ENCODE assay signal across 8 mouse cellular contexts in genomic region chr5:30920621-30921020, GRCm38 (mm10). TPM values are rescaled to one million over a fixed set of nuclear protein-coding genes. Genes with fewer than 3 reads are reported as not detected.
A peak's percentile ranks its signal among the peaks of the same experiment; 100 is the strongest.
DNase-seq lines count a peak whose midpoint lies in the region; ATAC-seq lines count a peak whose summit lies in the region.

No protein-coding gene starts in this region.

- 0 out of 2 replicates have a peak overlapping the region, but pooled peaks have one; percentile 17 for H3K9ac ChIP-seq in embryonic facial prominence, embryonic 13.5 days
- no peak overlapping the region for H3K9ac ChIP-seq in midbrain, embryonic 13.5 days (replicated peaks)

- H3K4me3 ChIP-seq in erythroblast, embryonic 14.5 days (replicated peaks): peak overlapping the region; percentile 67
- no peak overlapping the region for H3K4me3 ChIP-seq in embryonic facial prominence, embryonic 13.5 days
- H3K4me3 ChIP-seq in midbrain, embryonic 13.5 days (replicated peaks): no peak overlapping the region

- 68% methylated on average over 19 of the region's 19 CpGs for WGBS in embryonic facial prominence, embryonic 13.5 days
- WGBS in midbrain, embryonic 13.5 days: 58% methylated on average over 19 of the region's 19 CpGs

- H3K36me3 ChIP-seq in erythroblast, embryonic 14.5 days (ENCODE audit: control insufficient read depth): peaks cover 36% of the 10 kb centered on the region
- H3K36me3 ChIP-seq in embryonic facial prominence, embryonic 13.5 days: peaks cover 51% of the 10 kb centered on the region
- no peaks in the 10 kb centered on the region for H3K36me3 ChIP-seq in midbrain, embryonic 13.5 days

- no peak for ATAC-seq in erythroblast, adult 5-6 weeks (replicated peaks; ENCODE audit: low FRiP score, poor library complexity, severe bottlenecking)
- ATAC-seq in embryonic facial prominence, embryonic 13.5 days (ENCODE audit: insufficient number of reproducible peaks, insufficient read depth, low FRiP score, low TSS enrichment, low read depth): no peak
- peak; percentile 16 for ATAC-seq in midbrain, embryonic 13.5 days

- H3K27me3 ChIP-seq in erythroblast, embryonic 14.5 days (ENCODE audit: control insufficient read depth): no peaks in the 10 kb centered on the region
- H3K27me3 ChIP-seq in embryonic facial prominence, embryonic 13.5 days: no peaks in the 10 kb centered on the region
- H3K27me3 ChIP-seq in midbrain, embryonic 13.5 days: peaks cover 11% of the 10 kb centered on the region

- peak; percentile 51 to 61 for DNase-seq in kidney, adult 8-10 months
- DNase-seq in thymus, adult 18-20 months: no peak
- no peak for DNase-seq in spleen, postnatal 4 days (ENCODE audit: low spot score in 2 of 2)
- no peak for DNase-seq in right cerebral cortex, postnatal 25 days

- no peaks in the 10 kb centered on the region for H3K9me3 ChIP-seq in erythroblast, embryonic 14.5 days (ENCODE audit: control insufficient read depth, low read length)
- H3K9me3 ChIP-seq in embryonic facial prominence, embryonic 13.5 days: no peaks in the 10 kb centered on the region
- H3K9me3 ChIP-seq in midbrain, embryonic 13.5 days: no peaks in the 10 kb centered on the region

- H3K27ac ChIP-seq in embryonic facial prominence, embryonic 13.5 days: no peak overlapping the region
- H3K27ac ChIP-seq in midbrain, embryonic 13.5 days: no peak overlapping the region

- H3K4me1 ChIP-seq in erythroblast, embryonic 14.5 days (ENCODE audit: control insufficient read depth): peaks cover 52% of the 10 kb centered on the region
- H3K4me1 ChIP-seq in embryonic facial prominence, embryonic 13.5 days: peaks cover 68% of the 10 kb centered on the region
- peaks cover 19% of the 10 kb centered on the region for H3K4me1 ChIP-seq in midbrain, embryonic 13.5 days (replicated peaks)

- peak overlapping the region; percentile 76; the same call in 1 of the 2 replicates for H3K4me2 ChIP-seq in embryonic facial prominence, embryonic 13.5 days
- H3K4me2 ChIP-seq in midbrain, embryonic 13.5 days (replicated peaks): peak overlapping the region; percentile 81

RNA-seq across cellular contexts. Expression of gene Khk, which starts 0.6 kb away (rescaled TPM):
- polyA plus RNA-seq in erythroblast, embryonic 14.5 days (2012): 1.8 and 2.6 TPM in 2 replicates
- 8.1 and 14.4 TPM in 2 replicates for total RNA-seq in erythroblast, adult 5-6 weeks (2015; ENCODE audit: low replicate concordance)
- total RNA-seq in erythroblast, adult 5-6 weeks (2017; ENCODE audit: low replicate concordance): 9.2 and 12.4 TPM in 2 replicates
- polyA plus RNA-seq in embryonic facial prominence, embryonic 13.5 days (2015; fragmentation: Nextera tagmentation; extraction: Ambion mirVana): 17.4 and 17.8 TPM in 2 replicates
- 5.6 and 6.8 TPM in 2 replicates for polyA plus RNA-seq in midbrain, embryonic 13.5 days (2015; fragmentation: Nextera tagmentation; extraction: Ambion mirVana)

RNA-seq across cellular contexts. Expression of gene Emilin1, which starts 7.4 kb away (rescaled TPM):
- polyA plus RNA-seq in erythroblast, embryonic 14.5 days (2012): 0.50 and 0.81 TPM in 2 replicates
- 16.9 and 28.8 TPM in 2 replicates for total RNA-seq in erythroblast, adult 5-6 weeks (2015; ENCODE audit: low replicate concordance)
- total RNA-seq in erythroblast, adult 5-6 weeks (2017; ENCODE audit: low replicate concordance): 6.5 and 8.1 TPM in 2 replicates
- polyA plus RNA-seq in embryonic facial prominence, embryonic 13.5 days (2015; fragmentation: Nextera tagmentation; extraction: Ambion mirVana): 199 and 251 TPM in 2 replicates
- polyA plus RNA-seq in midbrain, embryonic 13.5 days (2015; fragmentation: Nextera tagmentation; extraction: Ambion mirVana): 14.1 and 16.6 TPM in 2 replicates

RNA-seq across cellular contexts. Expression of gene Ost4, which starts 13.0 kb away (rescaled TPM):
- polyA plus RNA-seq in erythroblast, embryonic 14.5 days (2012): 27.7 and 30.6 TPM in 2 replicates
- 167 and 176 TPM in 2 replicates for total RNA-seq in erythroblast, adult 5-6 weeks (2015; ENCODE audit: low replicate concordance)
- total RNA-seq in erythroblast, adult 5-6 weeks (2017; ENCODE audit: low replicate concordance): 63.0 and 140 TPM in 2 replicates
- polyA plus RNA-seq in embryonic facial prominence, embryonic 13.5 days (2015; fragmentation: Nextera tagmentation; extraction: Ambion mirVana): 415 and 422 TPM in 2 replicates
- polyA plus RNA-seq in midbrain, embryonic 13.5 days (2015; fragmentation: Nextera tagmentation; extraction: Ambion mirVana): 270 and 306 TPM in 2 replicates

RNA-seq across cellular contexts. Expression of gene Cgref1, which starts 24.8 kb away (rescaled TPM):
- not detected in 2 replicates for polyA plus RNA-seq in erythroblast, embryonic 14.5 days (2012)
- total RNA-seq in erythroblast, adult 5-6 weeks (2015; ENCODE audit: low replicate concordance): not detected in 2 replicates
- not detected in 2 replicates for total RNA-seq in erythroblast, adult 5-6 weeks (2017; ENCODE audit: low replicate concordance)
- 8.2 and 11.5 TPM in 2 replicates for polyA plus RNA-seq in embryonic facial prominence, embryonic 13.5 days (2015; fragmentation: Nextera tagmentation; extraction: Ambion mirVana)
- polyA plus RNA-seq in midbrain, embryonic 13.5 days (2015; fragmentation: Nextera tagmentation; extraction: Ambion mirVana): 23.0 TPM in 2 replicates

RNA-seq across cellular contexts. Expression of gene Agbl5, which starts 32.1 kb away (rescaled TPM):
- polyA plus RNA-seq in erythroblast, embryonic 14.5 days (2012): 2.4 and 2.7 TPM in 2 replicates
- 4.8 TPM in 1 of 2 replicates, not detected in the other for total RNA-seq in erythroblast, adult 5-6 weeks (2015; ENCODE audit: low replicate concordance)
- total RNA-seq in erythroblast, adult 5-6 weeks (2017; ENCODE audit: low replicate concordance): 1.9 and 2.0 TPM in 2 replicates
- 28.6 and 32.8 TPM in 2 replicates for polyA plus RNA-seq in embryonic facial prominence, embryonic 13.5 days (2015; fragmentation: Nextera tagmentation; extraction: Ambion mirVana)
- 23.3 and 29.2 TPM in 2 replicates for polyA plus RNA-seq in midbrain, embryonic 13.5 days (2015; fragmentation: Nextera tagmentation; extraction: Ambion mirVana)

Comparison
In these comparisons a context has a peak if more than half of its experiments do, and no peak if none do; other contexts are left out.
1. DNase-seq: peak in kidney, adult 8-10 months (2 of 2); none in thymus, adult 18-20 months (0 of 2), spleen, postnatal 4 days (0 of 2) and right cerebral cortex, postnatal 25 days (single experiment).